Mouse (Mus musculus): ENCODE measurements around the gene A930018P22Rik.

A930018P22Rik gene

GRCm38 (mm10) chr2:104163978-104164487 lies 41.5 kb downstream of the A930018P22Rik start:
- DNase-seq: no peak

GRCm38 (mm10) chr2:104165631-104166030 lies 43.1 kb downstream of the A930018P22Rik start:
- no peak for DNase-seq

DNA sequence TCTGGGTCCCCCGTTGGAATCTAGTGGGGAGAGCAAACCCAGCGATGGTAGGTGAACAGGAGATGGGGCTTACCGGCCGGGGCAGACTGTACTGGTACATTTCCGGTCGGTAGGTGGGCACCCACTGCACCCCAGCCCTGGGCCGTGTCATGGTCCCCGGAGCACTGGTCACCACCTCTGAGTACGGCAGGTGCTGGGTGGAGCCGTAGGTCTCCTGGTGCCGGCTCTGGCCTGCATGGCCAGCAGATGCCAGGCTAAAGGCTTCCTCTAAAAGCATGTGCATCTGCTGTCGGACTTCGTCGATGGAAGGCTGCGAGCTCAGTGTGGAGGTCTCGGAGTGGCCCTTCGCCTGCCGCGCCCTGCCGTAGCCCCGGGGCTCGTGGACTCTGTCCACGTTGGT lies 45.2 kb downstream of the A930018P22Rik start:
- no peak for DNase-seq

DNA sequence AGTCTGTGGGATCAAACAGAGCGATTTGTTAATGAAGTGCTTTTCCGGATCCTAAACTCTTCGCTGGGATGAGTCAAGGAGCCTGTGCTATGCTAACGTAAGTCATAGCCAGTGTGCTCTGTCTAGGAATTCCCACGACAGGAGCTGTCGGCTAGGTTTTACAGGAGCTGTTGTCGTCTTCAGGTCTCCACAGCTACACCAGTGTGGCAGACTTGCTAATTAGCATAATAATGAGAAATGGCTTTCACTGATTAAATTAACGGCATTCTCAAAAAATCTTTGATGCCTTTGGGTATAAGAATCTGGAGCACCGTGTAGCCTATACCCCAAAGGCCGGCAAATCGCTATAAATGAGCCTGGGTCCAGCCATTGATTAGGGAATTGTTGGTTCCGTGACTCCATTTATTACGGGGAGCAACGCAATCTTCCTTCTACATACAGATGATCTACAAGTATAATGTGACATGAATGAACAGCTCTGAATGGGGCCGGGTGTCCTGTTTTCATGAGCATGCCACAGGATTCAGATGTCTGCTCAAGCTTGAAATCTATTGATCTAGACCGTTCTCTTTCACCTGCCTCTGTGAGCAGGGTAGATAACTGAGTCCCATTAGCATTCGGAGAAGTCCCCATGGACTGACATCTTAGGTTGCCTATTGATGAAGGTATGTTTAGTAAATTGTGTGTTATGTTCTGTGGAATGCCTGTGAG lies 45.8 kb downstream of the A930018P22Rik start:
- no peak for DNase-seq

- no peak for DNase-seq
Measured at GRCm38 (mm10) chr2:104172695-104173348, 50.3 kb downstream of the A930018P22Rik start.

GRCm38 (mm10) chr2:104173431-104173830 lies 50.9 kb downstream of the A930018P22Rik start:
- DNase-seq: no peak

Measured in lung, adult 18-20 months (tissue).